Mouse (Mus musculus): ENCODE measurements around the gene Gm3099.
"Not testable (repeated sequence)": the region's sequence is repeated elsewhere in the genome, so short reads cannot be mapped to it uniquely, and the experiment has no call there.

Gm3099 gene

GRCm38 (mm10) chr14:3998094-3998493 is at the start of gene Gm3099:
TSS of gene Gm3099 (plus strand) at chr14:3998394.
- DNase-seq (ENCODE audit: low spot score in 2 of 2): not testable (repeated sequence)

- not testable (repeated sequence) for DNase-seq (ENCODE audit: low spot score in 2 of 2)
Measured at GRCm38 (mm10) chr14:3963247-3963646, 34.9 kb upstream of the Gm3099 start, which contains the start of gene Gm3095. TSS of gene Gm3095 (plus strand) at chr14:3963547.

GRCm38 (mm10) chr14:4023641-4024040 is 25.4 kb downstream of the Gm3099 start, which contains the start of gene Gm5796:
TSS of gene Gm5796 (plus strand) at chr14:4023941.
- DNase-seq (ENCODE audit: low spot score in 2 of 2): not testable (repeated sequence)
